Mouse (Mus musculus) monocyte, adult 2 months (primary cell): ENCODE measurements around the gene Syngr1.
"Not testable (repeated sequence)": the region's sequence is repeated elsewhere in the genome, so short reads cannot be mapped to it uniquely, and the experiment has no call there.

Source experiments
- DNase-seq, 2 experiments: peaks; one replicate each; pipeline ENCODE4 v3.0.0; 2022; ENCODE audit warnings: low spot score in 2 of 2, low read depth in 1 of 2

The Syngr1 gene

DNA sequence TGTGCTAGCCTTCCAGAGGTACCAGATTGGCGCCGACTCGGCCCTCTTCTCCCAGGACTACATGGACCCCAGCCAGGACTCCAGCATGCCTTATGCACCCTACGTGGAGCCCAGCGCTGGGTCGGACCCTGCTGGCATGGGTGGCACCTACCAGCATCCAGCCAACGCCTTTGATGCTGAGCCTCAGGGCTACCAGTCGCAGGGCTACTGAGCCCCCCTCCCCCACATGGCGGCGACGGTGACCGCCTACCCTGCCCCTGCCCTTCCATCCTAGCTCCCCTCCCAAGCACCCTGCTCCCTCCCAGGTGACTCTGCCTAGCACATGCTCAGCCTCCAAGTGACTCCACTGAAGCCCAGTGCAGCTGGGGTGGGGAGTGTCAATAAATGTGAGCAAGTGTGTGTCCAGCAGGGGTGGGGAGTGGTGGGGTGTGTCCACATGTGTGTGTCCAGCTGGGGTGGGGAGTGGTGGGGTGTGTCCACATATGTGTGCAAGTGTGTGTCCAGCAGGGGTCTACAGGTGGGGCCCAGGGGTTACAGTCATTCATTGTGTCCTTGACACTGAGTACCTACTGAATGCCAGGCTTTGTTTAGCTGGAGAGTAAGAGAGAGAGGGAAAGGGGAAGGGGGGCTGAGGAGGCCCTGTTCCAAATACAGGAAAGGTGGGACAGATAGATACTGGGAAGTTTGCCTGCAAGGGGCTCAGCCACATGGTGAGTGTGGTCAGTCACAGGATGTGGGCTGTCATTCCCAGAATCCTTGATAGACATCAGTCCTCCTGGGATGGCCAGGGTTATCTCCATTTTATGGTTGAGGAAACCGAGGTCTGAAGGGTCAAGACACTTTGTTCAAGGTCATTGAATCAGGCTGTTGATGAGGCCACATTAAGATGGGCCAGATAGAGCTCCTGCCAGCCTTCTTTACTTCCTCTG is 25.0 kb downstream of the Syngr1 start:
- no peak for DNase-seq

DNA sequence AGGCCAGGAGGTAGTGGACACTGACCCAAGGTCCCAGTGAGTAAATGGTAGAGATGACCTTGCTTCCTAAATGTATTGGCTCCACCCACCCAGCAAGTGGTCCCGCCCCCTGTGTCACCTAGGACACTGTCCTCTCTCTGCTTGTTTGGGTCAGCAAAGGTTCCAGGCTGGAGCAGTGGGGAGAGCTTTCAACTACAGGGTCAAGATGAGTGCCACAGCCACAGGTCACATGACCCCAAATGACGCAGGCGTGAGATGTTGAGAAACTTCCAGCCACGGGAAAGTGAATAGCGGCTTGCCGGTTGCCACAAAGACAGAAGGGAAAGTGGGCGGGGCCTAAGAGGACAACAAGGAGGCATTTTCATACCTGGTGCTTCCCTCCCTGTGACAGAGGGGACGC is 26.0 kb downstream of the Syngr1 start:
- DNase-seq = peak; percentile 56 to 69

DNA sequence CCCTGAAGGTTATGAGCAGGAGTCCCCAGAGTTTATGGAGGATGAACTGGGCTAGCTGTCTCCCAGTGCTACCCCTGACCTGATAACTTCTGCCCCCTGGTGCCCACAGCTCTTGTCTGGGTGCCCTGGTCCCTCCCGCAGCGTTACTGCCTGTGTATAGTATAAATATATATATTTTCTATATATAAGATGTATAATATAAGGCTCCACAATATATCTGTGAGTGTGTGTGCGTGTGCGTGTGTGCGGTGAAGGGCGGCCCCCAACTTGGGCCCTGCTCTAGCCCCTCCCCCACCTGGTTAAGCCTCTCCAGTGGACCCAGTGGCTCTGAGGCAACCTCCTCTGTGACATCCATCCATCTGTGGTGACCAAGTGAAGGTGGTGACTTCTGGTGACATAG is 27.9 kb downstream of the Syngr1 start:
- DNase-seq = no peak

DNA sequence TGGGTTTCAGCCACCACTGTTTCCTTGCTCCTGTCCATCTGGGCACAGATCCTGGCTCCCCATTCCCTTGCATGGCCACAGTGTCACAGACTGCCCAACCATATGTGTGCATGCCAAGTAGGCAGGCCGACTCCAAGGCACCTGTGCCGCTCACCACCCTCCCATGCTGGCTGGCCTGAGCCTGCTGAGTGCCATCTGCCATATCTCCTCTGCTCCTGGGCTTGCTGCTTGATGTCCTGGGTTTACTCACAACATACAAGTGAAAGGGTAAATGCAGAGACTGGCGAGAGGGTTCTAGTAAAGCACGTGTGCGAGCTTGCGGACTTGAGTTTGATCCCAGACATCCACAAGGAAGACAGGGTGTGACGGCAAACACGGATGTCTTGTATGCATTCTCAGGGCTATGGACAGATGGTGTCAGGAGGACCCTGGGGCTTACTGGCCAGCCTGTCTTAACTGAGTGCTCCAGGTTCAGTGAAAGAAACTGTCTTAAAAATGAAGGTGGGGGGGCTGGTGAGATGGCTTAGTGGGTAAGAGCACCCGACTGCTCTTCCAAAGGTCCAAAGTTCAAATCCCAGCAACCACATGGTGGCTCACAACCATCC is 30.7 kb downstream of the Syngr1 start:
- no peak for DNase-seq

DNA sequence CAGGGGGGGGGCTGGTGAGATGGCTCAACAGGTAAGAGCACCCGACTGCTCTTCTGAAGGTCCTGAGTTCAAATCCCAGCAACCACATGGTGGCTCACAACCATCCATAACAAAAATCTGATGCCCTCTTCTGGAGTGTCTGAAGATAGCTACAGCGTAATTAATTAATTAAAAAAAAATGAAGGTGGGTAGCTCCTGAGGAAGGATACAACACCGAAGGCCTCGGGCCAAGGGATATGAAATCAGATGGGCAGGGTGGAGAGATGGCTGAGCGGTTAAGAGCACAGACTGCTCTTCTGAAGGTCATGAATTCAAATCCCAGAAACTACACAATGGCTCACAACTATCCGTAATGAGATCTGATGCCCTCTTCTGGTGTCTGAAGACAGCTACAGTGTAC is 31.3 kb downstream of the Syngr1 start:
- DNase-seq = not testable (repeated sequence)

DNA sequence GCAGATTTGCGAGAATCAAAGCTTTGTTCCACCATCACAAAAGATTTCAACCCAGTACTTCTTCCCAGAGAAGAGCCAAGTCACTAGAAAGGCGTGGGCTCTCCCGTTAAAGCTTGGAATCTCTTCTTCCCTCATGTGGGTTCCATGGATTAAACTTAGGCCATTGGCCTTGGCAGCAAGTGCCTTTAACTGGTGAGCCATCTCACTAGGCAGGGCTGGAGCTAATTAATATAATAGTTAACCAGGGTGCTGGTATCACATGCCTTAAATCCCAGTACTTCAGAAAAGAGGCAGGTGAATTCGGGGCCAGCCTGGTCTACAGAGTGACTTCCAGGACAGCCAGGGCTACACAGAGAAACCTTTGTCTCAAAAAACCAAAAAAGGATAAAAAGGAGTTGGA is 33.5 kb downstream of the Syngr1 start:
- no peak for DNase-seq

DNA sequence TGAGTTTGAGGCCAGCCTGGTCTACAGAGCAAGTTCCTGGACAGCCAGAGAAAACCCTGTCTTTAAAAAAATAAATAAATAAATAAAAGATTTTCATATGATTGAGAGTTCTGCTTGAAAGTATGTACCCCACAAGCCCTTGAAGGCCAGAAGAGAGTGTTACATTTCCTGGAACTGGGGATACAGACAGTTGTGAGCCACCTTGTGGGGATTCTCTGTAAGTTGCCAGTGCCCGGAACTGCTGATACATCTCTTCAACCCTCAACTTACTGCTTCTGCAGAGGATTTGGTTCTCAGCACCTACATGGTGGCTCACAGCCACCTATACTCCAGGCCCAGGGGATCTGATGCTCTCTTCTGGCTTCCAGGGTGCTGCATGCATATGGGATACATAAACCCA is 36.1 kb downstream of the Syngr1 start:
- no peak for DNase-seq

DNA sequence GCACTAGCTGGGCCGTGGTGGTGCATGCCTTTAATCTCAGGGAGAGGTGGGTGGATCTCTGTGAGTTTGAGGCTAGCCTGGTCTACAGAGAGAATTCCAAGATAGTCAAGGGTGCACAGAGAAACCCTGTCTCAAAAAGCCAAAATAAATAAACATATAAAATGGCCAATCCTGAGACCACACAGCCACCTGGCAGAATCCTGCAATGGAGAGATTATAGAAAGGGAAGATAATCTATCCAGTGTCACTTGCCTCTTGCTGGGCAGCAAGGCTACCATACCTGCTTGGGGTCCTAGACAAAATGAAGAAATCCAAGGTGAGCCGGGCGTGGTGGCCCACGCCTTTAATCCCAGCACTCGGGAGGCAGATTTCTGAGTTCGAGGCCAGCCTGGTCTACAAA is 38.8 kb downstream of the Syngr1 start:
- DNase-seq = no peak

DNA sequence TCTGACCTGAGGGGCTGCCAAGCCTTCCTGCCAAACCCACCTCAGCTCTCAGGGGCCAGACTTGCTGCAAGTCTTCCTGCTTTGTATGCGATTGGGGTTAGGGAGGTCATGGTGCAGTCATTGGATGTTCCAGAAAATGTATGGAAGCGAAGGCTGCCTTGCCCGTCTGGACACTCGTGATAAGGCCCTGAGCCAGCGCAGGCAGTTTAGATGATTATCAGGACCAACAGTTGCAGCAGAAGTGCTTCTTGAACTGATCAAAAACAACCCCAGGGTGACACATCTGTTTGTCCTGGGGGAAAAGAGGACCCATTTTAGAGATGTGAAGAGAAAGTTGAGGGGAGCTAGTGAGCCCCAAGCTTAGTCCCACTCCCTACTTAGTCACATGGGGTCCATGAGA is 39.6 kb downstream of the Syngr1 start:
- no peak for DNase-seq

DNA sequence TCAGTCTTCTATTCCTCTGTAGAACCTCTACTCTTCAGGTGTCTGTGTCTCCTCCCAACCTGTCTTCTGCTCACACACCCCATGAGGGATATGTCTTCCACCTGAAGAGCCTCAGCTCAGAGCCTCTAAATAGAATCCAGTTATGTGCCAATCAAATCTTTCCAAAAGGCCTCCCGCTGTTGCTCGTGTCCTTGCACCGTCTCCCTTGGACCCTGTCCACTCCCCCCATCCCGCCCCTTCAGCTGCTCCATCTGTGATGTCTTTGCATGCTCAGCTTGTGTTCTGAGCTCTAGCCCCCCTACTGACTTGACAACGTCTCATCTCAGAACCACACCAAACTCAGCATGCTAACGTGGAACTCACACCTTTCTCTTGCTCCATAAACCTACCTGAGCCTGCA is 40.3 kb downstream of the Syngr1 start:
- no peak for DNase-seq

DNA sequence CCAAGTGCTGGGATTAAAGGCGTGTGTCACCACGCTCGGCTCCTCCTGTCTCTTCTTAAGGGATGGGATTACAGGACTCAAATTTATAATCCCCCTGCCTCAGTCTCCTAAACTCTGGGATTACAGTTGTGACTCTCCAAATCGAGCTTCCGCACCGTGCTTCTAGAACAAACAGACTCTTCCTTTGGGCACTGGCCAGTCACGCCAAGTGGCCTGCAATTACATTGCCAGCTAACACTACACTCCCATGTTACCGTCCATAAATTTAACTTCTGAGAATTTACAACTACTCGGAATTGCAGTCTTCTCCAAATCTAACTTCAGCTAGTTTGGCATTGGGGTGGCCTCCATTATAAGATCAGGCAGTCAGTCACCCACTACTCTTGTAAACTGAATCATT is 41.3 kb downstream of the Syngr1 start:
- DNase-seq = no peak

DNA sequence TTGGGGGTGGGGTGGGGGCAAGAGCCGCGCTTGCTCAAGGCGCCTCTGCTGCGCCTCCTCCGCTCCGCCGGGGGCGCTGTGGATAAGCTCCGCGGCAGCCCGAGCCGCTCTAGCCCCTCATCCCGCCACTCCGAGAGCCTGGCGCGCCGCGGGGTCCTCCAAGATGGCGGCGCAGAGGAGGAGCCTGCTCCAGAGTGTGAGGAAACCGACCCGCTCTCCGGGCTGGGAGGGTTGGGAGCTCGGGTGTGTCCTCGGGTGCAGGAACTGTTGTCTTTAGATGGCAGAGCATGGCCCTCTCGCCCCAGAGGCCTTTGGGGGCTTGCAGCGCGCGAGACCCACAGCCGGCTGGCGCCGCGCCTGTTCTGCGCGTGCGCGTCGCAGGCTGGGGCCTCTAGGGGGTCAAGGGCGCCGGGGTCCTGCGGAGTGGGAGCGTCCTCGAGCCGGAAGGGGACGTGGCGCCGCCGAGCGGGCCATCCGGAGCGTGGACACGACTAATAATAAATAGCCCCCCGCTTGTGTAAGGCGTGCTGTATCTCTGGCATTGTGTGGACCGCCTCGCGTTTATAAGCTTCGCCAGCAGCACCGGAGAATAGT is 42.0 kb downstream of the Syngr1 start, which contains the start of gene Tab1:
Gene Tab1 (plus strand): TSS at position 135 of the 594 bp plus-strand sequence.
- DNase-seq = peak; percentile 68 to 82

DNA sequence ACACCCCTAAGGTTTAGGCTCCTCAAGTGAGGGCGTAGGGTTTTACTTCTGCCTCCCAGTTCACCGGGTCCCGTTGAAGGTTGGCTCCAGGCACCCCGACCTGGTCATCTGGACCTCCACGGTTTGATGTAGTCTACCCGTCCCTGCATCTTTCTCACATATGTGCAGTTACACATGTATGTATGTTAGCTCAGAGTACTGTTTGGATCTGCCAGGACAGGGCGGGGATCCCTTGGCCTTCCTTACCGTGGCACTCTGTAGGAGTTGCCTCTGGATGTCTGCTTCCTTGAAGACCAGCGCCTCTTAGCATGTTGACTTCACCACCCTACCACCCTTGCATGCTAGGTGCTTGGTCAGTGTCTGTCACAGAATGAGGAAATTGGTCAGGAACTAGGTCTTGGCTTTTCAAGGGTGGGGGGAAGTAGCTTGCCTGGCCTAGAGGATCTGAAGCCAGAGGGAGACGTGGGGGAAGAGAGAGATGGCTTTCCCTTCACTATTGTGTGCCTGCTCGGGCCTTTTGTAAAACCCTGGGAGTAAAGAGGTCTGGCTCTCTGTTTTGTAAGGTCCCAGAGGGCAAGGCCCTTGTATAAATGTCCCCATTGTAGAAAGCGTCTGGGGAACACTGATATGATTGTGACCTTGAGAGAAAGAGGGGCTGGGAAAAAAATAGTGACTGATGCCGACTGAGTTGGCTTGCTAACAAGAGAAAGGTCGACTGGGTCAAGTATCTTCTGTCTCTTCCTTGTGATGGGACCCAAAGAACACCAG is 42.7 kb downstream of the Syngr1 start:
- DNase-seq = peak; percentile 31 to 41

DNA sequence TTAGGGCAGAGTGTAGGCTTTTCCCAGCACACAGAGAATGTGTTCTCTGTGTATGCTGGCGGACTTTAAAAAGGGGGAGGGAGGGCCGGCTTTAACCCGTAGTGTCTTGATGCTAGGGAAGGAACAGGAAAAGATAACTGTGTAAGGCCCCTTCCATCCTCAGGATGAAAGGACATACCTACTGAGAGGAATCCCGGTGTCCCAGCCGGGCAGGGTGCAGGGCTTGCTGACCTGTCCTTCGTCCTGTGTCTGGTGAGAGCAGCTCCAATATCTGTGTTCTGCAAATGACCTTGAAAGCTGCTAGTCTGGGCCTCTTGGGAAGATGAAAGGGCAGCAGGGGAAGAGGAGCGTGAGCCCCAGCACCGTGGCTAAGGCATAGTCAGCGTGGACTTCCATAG is 43.3 kb downstream of the Syngr1 start:
- DNase-seq = no peak

DNA sequence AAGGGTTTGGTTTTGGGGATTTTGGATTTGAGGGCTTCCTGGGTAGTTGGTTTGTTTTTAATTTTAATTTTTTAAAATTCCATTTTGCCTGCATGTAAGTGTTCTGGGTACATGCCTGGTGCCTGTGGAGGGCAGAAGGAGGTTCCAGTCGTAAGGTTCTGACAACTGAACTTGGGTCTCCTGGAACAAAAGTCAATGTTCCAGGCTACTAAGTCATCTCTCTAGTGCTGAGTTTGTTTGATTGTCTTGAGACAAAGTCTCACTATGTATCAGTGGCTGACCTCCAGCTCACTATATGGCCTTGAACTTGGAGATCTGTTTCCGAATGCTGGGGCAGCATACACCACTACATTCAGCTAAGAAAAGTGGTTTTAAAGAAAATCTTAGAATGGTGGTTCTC is 44.4 kb downstream of the Syngr1 start:
- DNase-seq = no peak

DNA sequence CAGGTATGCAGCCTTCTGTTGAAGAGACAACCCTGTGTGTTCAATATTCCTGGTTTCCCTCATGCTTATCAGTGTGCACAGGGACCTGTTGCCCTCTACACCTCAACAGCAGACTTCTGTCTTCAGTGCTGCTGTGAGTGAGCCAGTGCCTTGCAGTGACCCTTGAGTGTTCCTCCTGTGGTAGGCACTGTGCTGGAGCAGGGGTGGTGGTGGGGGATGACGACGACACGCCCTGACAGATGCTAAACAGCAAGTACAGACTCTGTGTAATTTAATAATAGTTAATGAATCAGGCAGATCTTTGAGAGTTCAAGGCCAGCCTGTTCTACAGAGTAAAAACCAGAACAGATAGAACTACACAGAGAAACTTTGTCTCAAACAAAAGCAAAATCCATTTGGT is 45.5 kb downstream of the Syngr1 start:
- no peak for DNase-seq

DNA sequence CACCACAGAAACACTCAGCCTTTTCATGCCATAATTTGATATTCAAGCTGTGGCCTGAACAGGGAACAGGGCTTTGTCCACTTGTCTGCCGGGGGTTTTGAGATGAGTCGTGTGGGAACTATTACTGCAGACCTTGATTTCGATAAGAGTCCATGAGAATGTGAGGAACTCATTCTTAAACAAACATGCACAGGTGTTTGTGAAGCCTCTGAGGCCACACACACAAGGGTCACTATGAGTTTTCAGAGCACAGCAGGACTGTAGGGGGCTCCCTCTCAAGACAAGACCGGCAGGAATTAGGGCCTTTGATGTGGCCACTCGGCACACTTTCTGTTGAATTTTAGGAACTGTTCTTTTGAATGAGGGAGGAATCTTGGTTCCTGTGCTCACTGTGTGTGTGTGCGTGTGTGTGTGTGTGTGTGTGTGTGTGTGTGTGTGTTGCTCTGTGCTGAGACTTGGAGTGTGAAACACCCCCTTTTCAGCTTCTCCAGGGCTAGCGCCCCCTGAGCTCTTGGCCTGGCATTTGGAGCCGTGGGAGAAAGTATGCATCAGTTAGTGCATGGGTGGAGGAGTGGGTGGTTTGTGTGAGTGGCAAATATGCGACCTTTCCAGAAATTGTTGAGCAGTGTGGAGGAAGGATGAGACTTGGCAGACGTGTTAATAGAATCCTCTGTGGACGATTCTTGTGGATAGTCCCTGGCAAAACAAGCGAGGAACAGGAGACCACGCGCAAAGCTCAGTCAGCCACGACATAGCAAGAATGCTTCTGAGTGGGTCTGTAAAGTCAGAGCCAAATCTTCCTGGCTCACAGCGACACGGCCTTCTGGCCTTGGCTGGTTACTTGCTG is 47.0 kb downstream of the Syngr1 start:
- no peak for DNase-seq

DNA sequence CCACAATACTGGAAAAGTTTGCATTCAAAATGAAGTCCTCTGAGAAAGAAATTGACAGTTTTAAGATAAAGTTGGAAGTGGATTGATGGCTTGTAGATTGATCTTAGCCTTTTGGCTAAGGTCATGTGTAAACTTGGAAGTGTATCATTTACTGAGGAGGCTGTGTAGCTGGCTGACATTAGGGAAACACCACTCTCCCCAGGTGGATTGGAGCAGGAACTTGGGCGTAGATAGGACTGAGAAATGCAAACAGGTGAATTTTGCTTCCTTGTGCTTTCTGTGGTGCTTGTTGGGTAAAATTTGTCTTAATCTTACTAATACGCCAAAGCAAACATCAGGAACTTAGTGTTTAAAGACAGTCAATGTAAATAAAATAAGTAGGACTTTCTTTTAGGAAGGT is 49.2 kb downstream of the Syngr1 start:
- no peak for DNase-seq

DNA sequence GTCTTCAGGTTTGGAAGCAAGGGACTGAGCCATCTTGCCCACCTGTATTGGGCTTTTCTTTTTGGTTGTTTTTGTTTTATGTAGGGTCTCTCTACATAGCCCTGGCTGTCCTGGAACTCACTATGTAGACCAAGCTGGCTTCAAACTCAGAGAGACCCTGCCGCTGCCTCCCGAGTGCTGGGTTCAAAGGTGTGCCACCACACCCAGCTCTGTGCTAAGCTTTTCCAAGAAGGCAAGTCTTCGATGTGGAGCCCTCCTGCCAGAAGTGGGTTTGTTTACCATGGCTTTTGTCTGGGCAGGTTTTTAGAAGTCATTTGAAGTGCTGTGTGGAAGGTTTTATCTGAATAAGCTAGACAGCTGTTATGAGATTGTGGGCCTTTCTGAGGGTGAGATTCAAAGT is 49.7 kb downstream of the Syngr1 start:
- no peak for DNase-seq

DNA sequence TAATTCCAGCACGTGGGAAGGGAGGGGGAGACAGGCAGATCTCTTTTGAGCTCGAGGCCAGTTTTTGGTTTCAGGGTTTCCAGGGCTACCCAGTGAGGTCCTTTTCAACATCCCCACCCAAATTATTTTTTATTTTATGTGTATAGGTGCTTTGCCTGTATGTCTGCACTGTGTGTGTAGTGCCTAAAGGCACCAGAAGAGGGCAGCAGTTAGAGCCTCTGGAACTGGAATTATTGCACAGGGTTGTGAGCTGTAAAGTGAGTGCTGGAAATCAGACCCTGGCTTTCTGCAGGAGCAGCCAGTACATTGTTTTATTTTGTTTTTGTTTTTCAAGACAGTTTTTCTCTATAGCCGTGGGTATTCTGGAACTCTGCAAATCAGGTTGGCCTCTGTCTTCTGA is 51.0 kb downstream of the Syngr1 start:
- no peak for DNase-seq

DNA sequence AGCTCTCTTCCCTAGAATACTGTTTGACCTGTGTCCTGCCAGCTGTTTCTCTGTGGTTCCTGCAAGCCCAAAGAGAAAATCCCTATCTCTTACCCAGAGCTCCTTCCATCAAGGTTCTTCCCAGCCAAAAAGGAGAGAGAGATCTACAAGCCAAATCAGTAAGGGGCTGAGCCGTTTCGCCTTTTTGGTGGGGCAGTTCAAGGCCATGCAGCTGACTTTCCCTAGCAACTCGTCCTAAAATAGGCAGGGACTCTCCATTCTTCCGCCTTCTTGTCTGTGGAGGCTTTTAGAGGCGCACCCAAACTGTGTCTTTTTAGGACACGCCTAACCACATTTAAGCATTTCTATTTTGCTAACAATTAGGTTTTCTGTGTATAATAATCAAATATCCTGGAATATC is 52.6 kb downstream of the Syngr1 start:
- no peak for DNase-seq
